Mouse (Mus musculus) liver, embryonic 13.5 days (tissue): ENCODE results near the gene Jarid2. TPM values are rescaled to one million over a fixed set of nuclear protein-coding genes. Genes with fewer than 3 reads are reported as not detected.
"Not testable (repeated sequence)": the region's sequence is repeated elsewhere in the genome, so short reads cannot be mapped to it uniquely, and the experiment has no call there.

ENCODE experiments used
- ATAC-seq: fragments of 200-750 bp; cut with Nextera tagmentation; 2 replicates; pipeline ENCODE4 v1.8.0; 2017; ENCODE audit warnings: low read depth, mild to moderate bottlenecking, moderate number of reproducible peaks, moderate library complexity
- DNase-seq: peaks from one replicate; pipeline ENCODE4 v3.0.0; 2022
- H3K27ac ChIP-seq: fragments of 300-500 bp; sonication (generic); 2 replicates; pipeline ENCODE4 v1.5.1; 2015; ENCODE audit warnings: moderate library complexity, mild to moderate bottlenecking, inconsistent platforms
- H3K27me3 ChIP-seq: fragments of 300-500 bp; sonication (generic); 2 replicates; pipeline ENCODE4 v1.6.1; 2015; ENCODE audit warnings: mild to moderate bottlenecking, inconsistent platforms
- H3K36me3 ChIP-seq: fragments of 300-500 bp; sonication (generic); 2 replicates; pipeline ENCODE4 v1.6.1; 2015; ENCODE audit warnings: mild to moderate bottlenecking, inconsistent platforms
- H3K4me1 ChIP-seq: fragments of 300-500 bp; sonication (generic); replicated peaks from 2 replicates; pipeline ENCODE4 v1.6.1; 2015; ENCODE audit warnings: inconsistent platforms
- H3K4me2 ChIP-seq: fragments of 300-500 bp; sonication (generic); 2 replicates; pipeline ENCODE4 v1.6.1; 2015; ENCODE audit warnings: inconsistent platforms, mild to moderate bottlenecking, moderate library complexity
- H3K4me3 ChIP-seq: fragments of 300-500 bp; sonication (generic); replicated peaks from 2 replicates; pipeline ENCODE4 v1.5.1; 2015; ENCODE audit warnings: mild to moderate bottlenecking, inconsistent platforms
- H3K9ac ChIP-seq: fragments of 300-500 bp; sonication (generic); 2 replicates; pipeline ENCODE4 v1.6.1; 2015; ENCODE audit warnings: mild to moderate bottlenecking, inconsistent platforms
- H3K9me3 ChIP-seq: fragments of 300-500 bp; sonication (generic); replicated peaks from 2 replicates; pipeline ENCODE4 v1.6.1; 2016; ENCODE audit warnings: inconsistent platforms
- WGBS: fragments of 180-500 bp; shearing (Covaris S2); methylation state at CpG from one replicate; pipeline ENCODE4 v1.1.7; 2015; ENCODE audit not compliant: insufficient replicate concordance; 5-methylcytosine and 5-hydroxymethylcytosine counted together
- polyA plus RNA-seq: library from polyadenylated mRNA; unstranded; fragments of >200 nt; fragmentation: Nextera tagmentation; extraction: Ambion mirVana; gene quantifications from 2 replicates; pipeline ENCODE4 v1.2.1, GENCODE M21; 2015

The Jarid2 gene
- polyA plus RNA-seq, 1 experiment from 2014 or later = 8.0 TPM

GRCm38 (mm10) chr13:44709747-44710480, 19.4 kb upstream of the Jarid2 start:
- peak overlapping the region; percentile 82 for H3K27ac ChIP-seq
- DNase-seq = peak; percentile 51
- H3K9me3 ChIP-seq = no peaks in the 10 kb centered on the region
- H3K27me3 ChIP-seq = no peaks in the 10 kb centered on the region
- H3K4me2 ChIP-seq = peak overlapping the region; percentile 53
- peaks cover 47% of the 10 kb centered on the region for H3K4me1 ChIP-seq
- peak overlapping the region; percentile 66 for H3K9ac ChIP-seq
- no peak overlapping the region for H3K4me3 ChIP-seq
- no peaks in the 10 kb centered on the region for H3K36me3 ChIP-seq
- peak; percentile 99 for ATAC-seq
- 41% methylated on average over 8 of the region's 8 CpGs for WGBS

- H3K4me2 ChIP-seq = no peak overlapping the region
- H3K9ac ChIP-seq = 0 out of 2 replicates have a peak overlapping the region, but pooled peaks have one; percentile 43
- H3K27ac ChIP-seq = peak overlapping the region; percentile 82
- H3K9me3 ChIP-seq = no peaks in the 10 kb centered on the region
- H3K4me1 ChIP-seq = peaks cover 48% of the 10 kb centered on the region
- WGBS = 61% methylated on average over 5 of the region's 5 CpGs
- no peak overlapping the region for H3K4me3 ChIP-seq
- ATAC-seq (no peak), DNase-seq (no peak)
- no peaks in the 10 kb centered on the region for H3K36me3 ChIP-seq
- no peaks in the 10 kb centered on the region for H3K27me3 ChIP-seq
These were observed 18.2 kb upstream of the Jarid2 start for GRCm38 (mm10) chr13:44711062-44711461.

- Histone ChIP-seq H3K27ac (no peak overlapping the region; the same call in 1 of the 2 replicates), H3K9ac (no peak overlapping the region)
- WGBS = 56% methylated on average over 1 of the region's 1 CpGs
These were observed 17.4 kb upstream of the Jarid2 start for GRCm38 (mm10) chr13:44711882-44712281.

GRCm38 (mm10) chr13:44715187-44715885, 13.9 kb upstream of the Jarid2 start:
- H3K4me2 ChIP-seq = no peak overlapping the region
- 56% methylated on average over 10 of the region's 10 CpGs for WGBS
- H3K4me1 ChIP-seq = peaks cover 25% of the 10 kb centered on the region
- H3K4me3 ChIP-seq = no peak overlapping the region
- no peak overlapping the region for H3K27ac ChIP-seq
- no peaks in the 10 kb centered on the region for H3K27me3 ChIP-seq
- H3K9ac ChIP-seq = no peak overlapping the region
- DNase-seq (no peak), ATAC-seq (no peak)
- H3K36me3 ChIP-seq = no peaks in the 10 kb centered on the region
- no peaks in the 10 kb centered on the region for H3K9me3 ChIP-seq

More at GRCm38 (mm10) chr13:44711882-44712281, 17.4 kb upstream of the Jarid2 start:
- peaks cover 47% of the 10 kb centered on the region for H3K4me1 ChIP-seq
- no peaks in the 10 kb centered on the region for H3K36me3 ChIP-seq
- no peak overlapping the region for H3K4me2 ChIP-seq
- no peaks in the 10 kb centered on the region for H3K9me3 ChIP-seq
- no peak overlapping the region for H3K4me3 ChIP-seq
- ATAC-seq (no peak), DNase-seq (no peak)
- no peaks in the 10 kb centered on the region for H3K27me3 ChIP-seq

- Histone ChIP-seq H3K9me3 (no peaks in the 10 kb centered on the region), H3K36me3 (no peaks in the 10 kb centered on the region), H3K9ac (no peak overlapping the region), H3K27me3 (no peaks in the 10 kb centered on the region), H3K4me2 (no peak overlapping the region), H3K4me3 (no peak overlapping the region), H3K27ac (no peak overlapping the region), H3K4me1 (0 out of 2 replicates have a peak, but pooled peaks cover 7% of the 10 kb centered on the region)
- WGBS = 80% methylated on average over 9 of the region's 9 CpGs
- no peak for ATAC-seq
- no peak for DNase-seq
These were observed 11.4 kb upstream of the Jarid2 start for GRCm38 (mm10) chr13:44717838-44718237.

- not testable (repeated sequence) for H3K9me3 ChIP-seq, H3K4me2 ChIP-seq, H3K27ac ChIP-seq, ATAC-seq, H3K9ac ChIP-seq, H3K4me3 ChIP-seq, H3K27me3 ChIP-seq, DNase-seq, H3K4me1 ChIP-seq, H3K36me3 ChIP-seq
- 81% methylated on average over 5 of the region's 5 CpGs for WGBS
These were observed 10.8 kb upstream of the Jarid2 start for GRCm38 (mm10) chr13:44718465-44718864.

GRCm38 (mm10) chr13:44720094-44720493, 9.2 kb upstream of the Jarid2 start:
- Histone ChIP-seq H3K36me3 (no peaks in the 10 kb centered on the region), H3K9ac (no peak overlapping the region), H3K4me1 (0 out of 2 replicates have a peak, but pooled peaks cover 7% of the 10 kb centered on the region), H3K27ac (no peak overlapping the region), H3K9me3 (no peaks in the 10 kb centered on the region), H3K4me3 (no peak overlapping the region), H3K4me2 (no peak overlapping the region), H3K27me3 (no peaks in the 10 kb centered on the region)
- ATAC-seq = no peak
- no peak for DNase-seq
- WGBS = 83% methylated on average over 1 of the region's 1 CpGs

GRCm38 (mm10) chr13:44721891-44722547, 7.3 kb upstream of the Jarid2 start:
- no peak overlapping the region for H3K4me2 ChIP-seq
- no peaks in the 10 kb centered on the region for H3K27me3 ChIP-seq
- no peak for DNase-seq
- ATAC-seq = no peak
- no peak overlapping the region for H3K27ac ChIP-seq
- H3K4me3 ChIP-seq = no peak overlapping the region
- no peaks in the 10 kb centered on the region for H3K9me3 ChIP-seq
- H3K36me3 ChIP-seq = no peaks in the 10 kb centered on the region
- 29% methylated on average over 5 of the region's 5 CpGs for WGBS
- 0 out of 2 replicates have a peak, but pooled peaks cover 3% of the 10 kb centered on the region for H3K4me1 ChIP-seq
- no peak overlapping the region for H3K9ac ChIP-seq

- not testable (repeated sequence) for H3K36me3 ChIP-seq, H3K4me2 ChIP-seq, H3K27ac ChIP-seq, H3K9me3 ChIP-seq, ATAC-seq, H3K9ac ChIP-seq, DNase-seq, H3K4me3 ChIP-seq, H3K27me3 ChIP-seq
- H3K4me1 ChIP-seq = peaks cover 11% of the 10 kb centered on the region
- 67% methylated on average over 9 of the region's 9 CpGs for WGBS
These were observed 5.8 kb upstream of the Jarid2 start for GRCm38 (mm10) chr13:44723522-44723921.

GRCm38 (mm10) chr13:44728145-44728880, 961 bp upstream of the Jarid2 start:
- DNase-seq (no peak), ATAC-seq (no peak)
- Histone ChIP-seq H3K9ac (no peak overlapping the region), H3K4me3 (no peak overlapping the region), H3K27me3 (no peaks in the 10 kb centered on the region), H3K36me3 (no peaks in the 10 kb centered on the region), H3K9me3 (no peaks in the 10 kb centered on the region), H3K4me1 (peaks cover 25% of the 10 kb centered on the region), H3K4me2 (no peak overlapping the region; the same call in 1 of the 2 replicates), H3K27ac (no peak overlapping the region)
- WGBS = 67% methylated on average over 1 of the region's 1 CpGs
